Mouse (Mus musculus): Measurements from ENCODE around the gene Mmp2.
"Not testable (repeated sequence)": the region's sequence is repeated elsewhere in the genome, so short reads cannot be mapped to it uniquely, and the experiment has no call there.

The Mmp2 gene

DNA sequence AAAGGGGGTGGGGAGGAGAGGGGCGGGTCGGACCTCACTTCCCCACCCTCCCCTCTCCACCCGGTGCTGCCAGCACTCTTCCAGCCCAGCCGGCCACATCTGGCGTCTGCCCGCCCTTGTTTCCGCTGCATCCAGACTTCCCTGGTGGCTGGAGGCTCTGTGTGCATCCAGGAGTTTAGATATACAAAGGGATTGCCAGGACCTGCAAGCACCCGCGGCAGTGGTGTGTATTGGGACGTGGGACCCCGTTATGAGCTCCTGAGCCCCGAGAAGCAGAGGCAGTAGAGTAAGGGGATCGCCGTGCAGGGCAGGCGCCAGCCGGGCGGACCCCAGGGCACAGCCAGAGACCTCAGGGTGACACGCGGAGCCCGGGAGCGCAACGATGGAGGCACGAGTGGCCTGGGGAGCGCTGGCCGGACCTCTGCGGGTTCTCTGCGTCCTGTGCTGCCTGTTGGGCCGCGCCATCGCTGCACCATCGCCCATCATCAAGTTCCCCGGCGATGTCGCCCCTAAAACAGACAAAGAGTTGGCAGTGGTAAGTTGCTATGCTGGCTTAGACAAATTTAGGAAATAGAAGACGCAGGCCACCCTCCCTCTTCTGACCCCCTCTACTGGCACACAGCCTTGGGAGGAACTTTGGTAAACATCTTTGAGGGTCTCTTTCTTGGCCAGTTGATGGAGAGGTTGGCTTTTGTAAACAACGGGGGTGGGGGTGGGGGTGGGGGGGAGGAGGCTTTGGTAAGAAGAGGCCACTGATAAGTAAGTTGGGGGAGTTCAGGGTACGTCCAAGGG, at the start of gene Mmp2:
Gene Mmp2, plus strand, starts transcription at position 49 of the 792 bp plus-strand sequence.
- peak; percentile 71 to 74 for DNase-seq (ENCODE audit: low spot score in 2 of 2)

GRCm38 (mm10) chr8:92780976-92781375, 46.1 kb upstream of the Mmp2 start:
- DNase-seq (ENCODE audit: low spot score in 2 of 2) = no peak

DNA sequence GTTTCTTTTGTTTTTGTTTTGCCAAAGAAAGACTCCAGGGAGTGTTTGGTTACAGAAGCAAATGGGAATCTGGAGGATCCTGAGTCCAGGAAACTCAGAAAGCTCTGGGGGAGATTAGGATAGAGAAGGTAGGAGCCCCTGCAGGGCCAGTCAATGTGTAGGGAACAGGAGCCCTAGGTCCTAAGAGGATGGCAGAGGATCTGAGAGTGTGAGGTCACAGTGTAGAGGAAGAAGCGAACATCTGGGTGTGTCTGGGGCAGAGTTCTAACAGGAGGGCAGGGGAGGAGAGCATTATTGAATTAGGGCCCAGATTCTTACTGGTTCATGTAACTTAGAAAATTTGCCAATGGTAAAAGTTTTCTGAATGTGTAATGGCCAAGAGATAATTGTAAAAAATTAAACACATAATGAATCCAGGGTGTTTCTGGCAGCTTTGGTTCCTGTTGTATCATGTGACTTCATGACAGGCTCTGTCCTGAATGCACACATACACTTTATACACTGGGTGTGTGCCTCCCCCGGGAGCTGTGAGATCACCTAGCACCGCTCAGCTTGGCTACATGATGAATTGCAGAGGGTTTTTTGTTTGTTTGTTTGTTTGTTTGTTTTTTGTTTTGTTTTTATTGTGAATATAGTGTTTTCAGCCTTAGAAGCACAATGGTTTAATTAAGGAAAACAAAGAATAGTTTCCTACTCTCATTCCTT, 43.0 kb upstream of the Mmp2 start:
- DNase-seq (ENCODE audit: low spot score in 2 of 2) = no peak

- no peak for DNase-seq (ENCODE audit: low spot score in 2 of 2)
Observed at GRCm38 (mm10) chr8:92790835-92791234, 36.3 kb upstream of the Mmp2 start.

GRCm38 (mm10) chr8:92791999-92792398, 35.1 kb upstream of the Mmp2 start:
- DNase-seq (ENCODE audit: low spot score in 2 of 2) = not testable (repeated sequence)

- DNase-seq (ENCODE audit: low spot score in 2 of 2) = no peak
Observed at GRCm38 (mm10) chr8:92793852-92794580, 33.1 kb upstream of the Mmp2 start.

DNA sequence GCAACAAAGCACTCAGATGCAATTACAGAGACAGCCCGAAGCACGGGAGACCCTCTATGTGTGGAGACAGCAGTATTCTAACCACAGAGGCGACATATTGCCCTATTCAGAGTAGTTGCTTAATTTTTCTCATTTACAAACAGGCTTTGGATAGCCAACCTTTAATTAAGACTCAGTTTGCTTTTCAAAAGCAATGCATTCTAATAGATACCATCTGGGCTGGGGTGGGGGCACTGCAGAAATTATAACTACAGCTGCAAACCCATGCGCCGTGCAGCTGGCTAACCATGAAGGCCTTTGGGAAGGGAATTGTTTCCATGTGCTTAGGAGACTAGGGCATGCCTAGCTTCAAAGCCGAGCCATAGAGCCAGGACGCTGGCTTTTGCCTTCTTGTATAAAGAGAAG, 29.6 kb upstream of the Mmp2 start:
- DNase-seq (ENCODE audit: low spot score in 2 of 2) = no peak

DNA sequence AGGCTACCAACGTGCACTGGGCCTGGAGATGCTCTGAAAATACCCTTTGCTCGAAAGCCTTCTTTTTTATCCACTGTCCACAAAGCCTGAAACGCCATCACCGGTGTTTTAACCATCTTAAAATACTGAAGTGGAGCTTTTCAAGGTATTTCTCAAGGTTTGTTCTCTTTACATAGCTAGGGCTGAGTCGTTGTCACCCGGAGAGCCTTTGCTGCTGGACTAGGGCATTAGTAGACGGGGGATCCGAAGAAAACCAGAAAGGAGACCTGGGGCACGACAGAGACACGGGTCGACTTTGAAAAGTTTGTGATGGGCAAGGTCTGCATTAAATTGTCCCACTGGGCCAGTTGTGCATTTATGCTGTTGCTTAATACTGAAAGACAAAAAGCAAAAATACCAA, 27.7 kb upstream of the Mmp2 start:
- DNase-seq (ENCODE audit: low spot score in 2 of 2) = no peak

- no peak for DNase-seq (ENCODE audit: low spot score in 2 of 2)
Observed at GRCm38 (mm10) chr8:92801231-92801630, 25.9 kb upstream of the Mmp2 start.

DNA sequence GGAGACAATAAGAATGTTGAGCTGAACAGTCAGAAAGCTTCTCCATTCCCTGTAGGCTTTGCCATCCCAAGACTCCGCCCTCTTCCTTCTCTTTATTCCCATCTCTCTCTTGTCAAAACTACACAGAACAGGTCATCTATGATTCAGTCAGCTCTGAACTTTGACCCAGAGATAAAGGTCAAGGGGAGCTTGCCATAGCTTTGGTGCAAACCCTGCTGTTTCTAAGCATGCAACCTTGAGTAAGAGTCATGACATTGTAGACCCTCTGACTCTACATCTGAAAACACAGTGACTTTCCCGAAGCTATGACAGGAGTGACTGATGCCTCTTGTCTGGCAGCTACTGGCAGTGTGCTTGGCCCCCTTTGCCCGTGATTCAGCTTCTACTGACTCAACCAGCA, 24.5 kb upstream of the Mmp2 start:
- DNase-seq (ENCODE audit: low spot score in 2 of 2) = no peak

- DNase-seq (ENCODE audit: low spot score in 2 of 2) = no peak
Observed at GRCm38 (mm10) chr8:92812773-92813172, 14.3 kb upstream of the Mmp2 start.

GRCm38 (mm10) chr8:92815661-92816060, 11.4 kb upstream of the Mmp2 start:
- DNase-seq (ENCODE audit: low spot score in 2 of 2) = no peak

- peak; percentile 85 to 90 for DNase-seq (ENCODE audit: low spot score in 2 of 2)
Observed at GRCm38 (mm10) chr8:92817928-92818818, 8.9 kb upstream of the Mmp2 start.

- no peak for DNase-seq (ENCODE audit: low spot score in 2 of 2)
Observed at GRCm38 (mm10) chr8:92821151-92821550, 5.9 kb upstream of the Mmp2 start.

GRCm38 (mm10) chr8:92822386-92822785, 4.7 kb upstream of the Mmp2 start:
- DNase-seq (ENCODE audit: low spot score in 2 of 2) = no peak

- DNase-seq (ENCODE audit: low spot score in 2 of 2) = peak in 1 of 2 experiments; percentile 37
Observed at GRCm38 (mm10) chr8:92825991-92826390, 1.1 kb upstream of the Mmp2 start.

DNA sequence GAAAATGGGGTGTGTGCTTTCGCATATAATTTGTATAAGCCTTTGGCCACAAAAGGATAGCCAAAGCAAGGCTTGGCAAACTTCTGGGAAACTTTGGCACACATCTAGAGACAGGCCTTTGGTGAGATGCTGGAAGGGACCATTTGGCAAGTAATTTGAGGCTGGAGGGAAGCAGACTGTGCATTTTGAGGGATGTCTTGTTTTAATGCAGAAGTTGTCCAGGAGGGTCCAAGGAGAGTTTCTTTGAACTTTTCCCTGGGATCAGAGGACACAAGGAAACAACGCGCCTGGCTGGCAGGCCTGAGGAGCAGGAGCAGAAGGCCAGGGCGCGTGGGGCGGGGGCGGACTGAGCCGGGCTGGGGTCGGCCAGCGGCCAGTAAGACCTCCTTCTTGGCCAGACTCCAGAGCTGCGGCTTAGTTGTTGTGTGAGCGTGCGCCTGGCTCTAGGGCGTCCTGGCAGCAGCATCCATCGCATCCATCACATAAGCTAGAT, 1.2 kb downstream of the Mmp2 start:
- DNase-seq (ENCODE audit: low spot score in 2 of 2) = peak; percentile 72 to 84

DNA sequence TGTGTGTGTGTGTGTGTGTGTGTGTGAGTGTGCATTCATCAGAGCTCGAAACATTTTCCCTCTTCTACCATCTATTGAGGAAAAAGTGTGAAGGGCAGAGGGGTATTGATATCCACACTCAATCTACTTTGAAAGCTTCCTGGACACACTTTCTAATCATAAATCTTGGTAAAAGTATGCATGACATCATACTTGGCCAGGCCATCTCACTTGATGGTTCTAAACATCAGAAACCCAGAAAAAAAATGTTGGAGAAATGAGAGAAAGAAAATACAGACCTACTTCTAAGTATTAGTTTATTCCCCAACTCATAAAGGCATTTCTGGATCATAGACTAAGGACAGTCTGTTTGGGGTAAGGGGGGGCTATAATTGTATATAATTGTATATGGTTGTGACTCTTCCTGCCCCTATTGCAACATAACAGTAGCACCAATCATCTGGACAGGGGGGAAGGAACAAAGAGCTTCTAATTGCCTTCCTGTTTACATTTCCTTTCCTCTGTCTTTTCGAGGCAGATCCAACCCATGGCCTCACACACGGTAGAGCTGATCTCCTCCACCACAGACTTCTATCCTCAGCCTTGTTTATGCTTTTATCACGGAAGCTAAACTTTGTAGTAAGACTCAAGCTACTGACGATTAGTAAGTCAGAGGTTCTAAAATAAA, 7.1 kb downstream of the Mmp2 start:
- DNase-seq (ENCODE audit: low spot score in 2 of 2) = no peak

DNA sequence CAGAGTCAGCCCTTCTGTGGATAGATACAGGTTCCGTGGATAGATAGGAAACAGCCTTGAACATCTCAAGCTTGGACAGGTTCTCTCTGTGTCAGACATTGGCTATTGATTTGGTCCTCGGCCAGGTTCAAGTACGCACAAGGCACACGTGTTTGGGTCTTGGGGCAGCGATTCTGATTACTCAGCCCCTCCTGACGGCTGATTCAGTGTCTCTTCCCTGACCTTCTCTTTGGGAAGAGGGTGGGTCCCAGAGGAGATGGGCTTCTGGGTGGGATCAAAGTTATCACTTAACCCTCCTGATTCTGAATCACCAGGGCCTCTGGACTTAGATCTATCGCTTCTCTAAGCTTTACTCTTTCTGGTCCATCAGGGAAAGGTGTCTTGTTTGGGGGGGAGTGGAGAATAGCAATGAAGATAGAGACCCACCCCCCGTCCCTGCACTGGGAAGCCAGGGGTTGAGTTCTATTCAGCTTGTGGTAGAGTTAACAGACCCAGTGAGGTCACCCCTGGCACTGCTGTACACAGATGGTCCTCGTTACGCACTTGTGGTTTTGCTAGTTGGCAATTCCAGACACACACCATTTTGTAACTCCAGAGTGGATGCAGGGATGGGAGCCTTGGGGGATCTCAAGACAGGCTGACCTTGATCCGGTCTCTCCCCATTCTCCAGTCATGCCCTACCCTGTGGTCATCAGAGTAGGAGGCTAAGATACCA, 7.9 kb downstream of the Mmp2 start:
- DNase-seq (ENCODE audit: low spot score in 2 of 2) = no peak

DNA sequence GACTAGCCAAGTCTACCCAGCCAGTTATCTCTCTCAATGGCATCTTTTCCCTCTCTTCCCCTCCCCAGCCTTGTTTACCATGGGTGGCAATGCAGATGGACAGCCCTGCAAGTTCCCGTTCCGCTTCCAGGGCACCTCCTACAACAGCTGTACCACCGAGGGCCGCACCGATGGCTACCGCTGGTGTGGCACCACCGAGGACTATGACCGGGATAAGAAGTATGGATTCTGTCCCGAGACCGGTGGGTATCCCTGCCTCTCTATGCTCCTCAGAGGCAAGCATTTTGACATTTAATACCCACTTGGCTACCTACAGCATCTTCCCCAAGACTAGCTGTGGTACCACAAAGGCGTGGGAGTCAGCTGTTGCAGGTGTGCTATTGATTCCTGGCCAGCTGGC, 8.8 kb downstream of the Mmp2 start:
- DNase-seq (ENCODE audit: low spot score in 2 of 2) = no peak

Data from urinary bladder, postnatal 4 days (tissue).